Mouse (Mus musculus) MEL (cell line): ENCODE results near the gene Cmss1. TPM values are rescaled to one million over a fixed set of nuclear protein-coding genes. Genes with fewer than 3 reads are reported as not detected.

Source experiments
- DNase-seq: peaks from one replicate; pipeline ENCODE4 v3.0.0; 2011; ENCODE audit warnings: low read depth, low spot score
- H3K27ac ChIP-seq: 2 replicates; pipeline ENCODE4 v1.5.1; 2012; ENCODE audit warnings: low read depth, mild to moderate bottlenecking, control low read depth, low read length, moderate library complexity; ENCODE audit not compliant: control insufficient read depth
- H3K27me3 ChIP-seq, 2 experiments: fragments of 150-350 bp in 1 of 2; sonication (generic) in 1 of 2; 2 replicates each; pipeline ENCODE4 v1.6.1; 2012; ENCODE audit warnings: low read length in 2 of 2, mild to moderate bottlenecking in 2 of 2, improper control_type of control experiment in 1 of 2, moderate library complexity in 1 of 2; ENCODE audit not compliant: insufficient read depth in 2 of 2, control insufficient read depth in 1 of 2
- H3K36me3 ChIP-seq, 2 experiments: 2 replicates each; pipeline ENCODE4 v1.6.1; 2012 to 2014; ENCODE audit warnings: low read length in 2 of 2, improper control_type of control experiment in 1 of 2, inconsistent platforms in 1 of 2, mild to moderate bottlenecking in 1 of 2; ENCODE audit not compliant: insufficient read depth in 2 of 2, control insufficient read depth in 1 of 2
- H3K4me1 ChIP-seq, 2 experiments: fragments of 150-350 bp in 1 of 2; sonication (generic) in 1 of 2; 2 replicates each; pipeline ENCODE4 v1.6.1; 2012; ENCODE audit warnings: low read length in 2 of 2, improper control_type of control experiment in 1 of 2, mild to moderate bottlenecking in 1 of 2; ENCODE audit not compliant: insufficient read depth in 2 of 2, control insufficient read depth in 1 of 2
- H3K4me3 ChIP-seq, 2 experiments: fragments of 150-350 bp in 1 of 2; sonication (generic) in 1 of 2; 2 replicates each; pipeline ENCODE4 v1.5.1; 2012; ENCODE audit warnings: low read depth in 2 of 2, low read length in 2 of 2, mild to moderate bottlenecking in 2 of 2, moderate library complexity in 2 of 2, control low read depth in 1 of 2, improper control_type of control experiment in 1 of 2; ENCODE audit not compliant: control insufficient read depth in 1 of 2, insufficient read depth in 1 of 2
- H3K79me2 ChIP-seq: 2 replicates; pipeline ENCODE4 v1.6.1; 2012; ENCODE audit warnings: mild to moderate bottlenecking, low read length, moderate library complexity; ENCODE audit not compliant: control insufficient read depth, poor library complexity, insufficient read depth
- H3K9ac ChIP-seq: 2 replicates; pipeline ENCODE4 v1.6.1; 2012; ENCODE audit warnings: low read depth, mild to moderate bottlenecking, control low read depth, low read length, moderate library complexity; ENCODE audit not compliant: control insufficient read depth, poor library complexity, severe bottlenecking
- H3K9me3 ChIP-seq: fragments of 150-350 bp; sonication (generic); replicated peaks from 2 replicates; pipeline ENCODE4 v1.6.1; 2012; ENCODE audit warnings: mild to moderate bottlenecking, low read length, improper control_type of control experiment, moderate library complexity; ENCODE audit not compliant: insufficient read depth
- BHLHE40 ChIP-seq: IDR thresholded peaks from 2 replicates; pipeline ENCODE4 v1.6.1; 2012; ENCODE audit warnings: low read depth, mild to moderate bottlenecking, inconsistent platforms, low read length, improper control_type of control experiment, borderline replicate concordance
- E2F4 ChIP-seq: IDR thresholded peaks from 2 replicates; pipeline ENCODE4 v1.6.1; 2011; ENCODE audit warnings: low read depth, low read length, improper control_type of control experiment, borderline replicate concordance
- ELF1 ChIP-seq: IDR thresholded peaks from 2 replicates; pipeline ENCODE4 v1.6.1; 2014; ENCODE audit warnings: low read depth, mild to moderate bottlenecking, inconsistent platforms, low read length, improper control_type of control experiment, moderate library complexity
- ETS1 ChIP-seq: IDR thresholded peaks from 2 replicates; pipeline ENCODE4 v1.6.1; 2012; ENCODE audit warnings: low read depth, mild to moderate bottlenecking, inconsistent platforms, low read length, improper control_type of control experiment, moderate library complexity
- KAT2A ChIP-seq: conservative IDR thresholded peaks from 2 replicates; pipeline ENCODE4 v1.6.1; 2012; ENCODE audit warnings: low read depth, low read length, improper control_type of control experiment, inconsistent platforms
- MAZ ChIP-seq: IDR thresholded peaks from 2 replicates; pipeline ENCODE4 v1.6.1; 2012; ENCODE audit warnings: low read depth, mild to moderate bottlenecking, inconsistent platforms, low read length, improper control_type of control experiment
- MEF2A ChIP-seq: IDR thresholded peaks from 2 replicates; pipeline ENCODE4 v1.6.1; 2014; ENCODE audit warnings: low read depth, mild to moderate bottlenecking, inconsistent platforms, low read length, improper control_type of control experiment; ENCODE audit not compliant: poor library complexity, insufficient replicate concordance, severe bottlenecking; ENCODE audit errors: extremely low read depth
- MYC ChIP-seq: IDR thresholded peaks from 2 replicates; pipeline ENCODE4 v1.6.1; 2011; ENCODE audit warnings: low read depth, mild to moderate bottlenecking, low read length, improper control_type of control experiment, moderate library complexity
- POLR2A ChIP-seq, 2 experiments: IDR thresholded peaks; 2 replicates each; pipeline ENCODE4 v1.6.1; 2011 to 2012; ENCODE audit warnings: low read length in 2 of 2, mild to moderate bottlenecking in 2 of 2, control low read depth in 1 of 2, improper control_type of control experiment in 1 of 2, low read depth in 1 of 2, moderate library complexity in 1 of 2; ENCODE audit not compliant: control insufficient read depth in 1 of 2, insufficient read depth in 1 of 2, poor library complexity in 1 of 2
- POLR2AphosphoS2 ChIP-seq: IDR thresholded peaks from 2 replicates; pipeline ENCODE4 v1.6.1; 2011; ENCODE audit warnings: low read length, improper control_type of control experiment
- RCOR1 ChIP-seq: IDR thresholded peaks from 2 replicates; pipeline ENCODE4 v1.6.1; 2012; ENCODE audit warnings: low read depth, mild to moderate bottlenecking, inconsistent platforms, low read length, improper control_type of control experiment
- TBP ChIP-seq: IDR thresholded peaks from 2 replicates; pipeline ENCODE4 v1.8.0; 2011; ENCODE audit warnings: low read depth, low read length, improper control_type of control experiment
- TCF12 ChIP-seq: IDR thresholded peaks from 2 replicates; pipeline ENCODE4 v1.6.1; 2014; ENCODE audit warnings: low read depth, mild to moderate bottlenecking, inconsistent platforms, low read length, improper control_type of control experiment, moderate library complexity
- UBTF ChIP-seq: IDR thresholded peaks from 2 replicates; pipeline ENCODE4 v1.6.1; 2012; ENCODE audit warnings: low read depth, mild to moderate bottlenecking, inconsistent platforms, low read length, improper control_type of control experiment, moderate library complexity, borderline replicate concordance; ENCODE audit not compliant: insufficient read depth
- USF2 ChIP-seq, 2 experiments: IDR thresholded peaks; 2 replicates each; pipeline ENCODE4 v1.6.1; 2011 to 2012; ENCODE audit warnings: improper control_type of control experiment in 2 of 2, low read length in 2 of 2, borderline replicate concordance in 1 of 2, inconsistent platforms in 1 of 2, low read depth in 1 of 2, mild to moderate bottlenecking in 1 of 2; ENCODE audit not compliant: insufficient read depth in 1 of 2
- ZC3H11A ChIP-seq: IDR thresholded peaks from 2 replicates; pipeline ENCODE4 v1.6.1; 2012; ENCODE audit warnings: low read depth, mild to moderate bottlenecking, inconsistent platforms, low read length, improper control_type of control experiment
- polyA plus RNA-seq, 2 experiments: library from polyadenylated mRNA; stranded (reverse) in 1 of 2; unstranded in 1 of 2; fragments of >175 nt in 1 of 2; fragments of >200 nt in 1 of 2; gene quantifications; 2 replicates each; pipeline versions ENCODE4 v1.2.1 to v1.2.4; 2012; ENCODE audit warnings: low replicate concordance in 2 of 2, low read depth in 1 of 2; ENCODE audit not compliant: insufficient read length in 2 of 2, insufficient read depth in 1 of 2, missing spikeins in 1 of 2
- total RNA-seq: library from RNA; depleted of rRNA; stranded (reverse); fragments of 300-350 nt; gene quantifications from 2 replicates; pipeline ENCODE4 v1.2.3, GENCODE M21; 2012

The Cmss1 gene
- total and polyA plus RNA-seq, 3 experiments: 80.9 to 94.7 TPM; not detected in 1

DNA sequence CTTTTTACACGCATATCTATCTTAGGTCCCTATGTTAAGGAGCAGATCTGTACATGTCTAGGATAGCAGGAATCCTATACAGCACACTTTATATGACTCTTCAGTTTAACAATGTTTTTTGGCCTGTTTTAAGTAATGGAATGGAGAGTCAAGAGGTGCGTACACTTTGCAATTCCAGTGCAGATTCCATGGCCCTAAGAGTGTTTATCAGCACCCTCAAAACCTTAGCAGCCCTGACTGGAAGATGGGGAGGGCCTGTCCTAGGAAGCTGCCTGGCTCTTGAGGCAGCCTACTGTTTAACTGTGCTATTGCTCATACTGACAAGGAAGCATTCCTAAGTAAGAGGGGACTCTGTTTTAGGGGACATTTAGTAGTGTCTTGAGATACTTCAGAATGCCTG lies 222.4 kb downstream of the Cmss1 start:
- Histone ChIP-seq H3K9ac (no peak overlapping the region), H3K27ac (no peak overlapping the region), H3K27me3 (no peaks in the 10 kb centered on the region; a peak in 1 of 4 replicates), H3K9me3 (no peaks in the 10 kb centered on the region), H3K36me3 (peaks cover 0 to 9% of the 10 kb centered on the region in 2 experiments; a peak in 2 of 4 replicates), H3K4me1 (peaks cover 5 to 6% of the 10 kb centered on the region in 2 experiments), H3K79me2 (no peaks in the 10 kb centered on the region), H3K4me3 (no peak overlapping the region)
- no peak for TF ChIP-seq TCF12
- no peak for TF ChIP-seq USF2 (IDR thresholded peaks at IDR 0.05; ENCODE audit: borderline replicate concordance in 1 of 2, insufficient read depth in 1 of 2, low read depth in 1 of 2, low read length in 2 of 2)
- TF ChIP-seq KAT2A: no peak
- TF ChIP-seq ETS1: no peak
- TF ChIP-seq E2F4: no peak
- no peak for TF ChIP-seq TBP
- no peak for TF ChIP-seq ZC3H11A
- no peak for TF ChIP-seq ELF1
- no peak for TF ChIP-seq POLR2AphosphoS2
- no peak for TF ChIP-seq MYC
- TF ChIP-seq MEF2A: no peak
- no peak for TF ChIP-seq UBTF
- no peak for TF ChIP-seq RCOR1
- no peak for DNase-seq

DNA sequence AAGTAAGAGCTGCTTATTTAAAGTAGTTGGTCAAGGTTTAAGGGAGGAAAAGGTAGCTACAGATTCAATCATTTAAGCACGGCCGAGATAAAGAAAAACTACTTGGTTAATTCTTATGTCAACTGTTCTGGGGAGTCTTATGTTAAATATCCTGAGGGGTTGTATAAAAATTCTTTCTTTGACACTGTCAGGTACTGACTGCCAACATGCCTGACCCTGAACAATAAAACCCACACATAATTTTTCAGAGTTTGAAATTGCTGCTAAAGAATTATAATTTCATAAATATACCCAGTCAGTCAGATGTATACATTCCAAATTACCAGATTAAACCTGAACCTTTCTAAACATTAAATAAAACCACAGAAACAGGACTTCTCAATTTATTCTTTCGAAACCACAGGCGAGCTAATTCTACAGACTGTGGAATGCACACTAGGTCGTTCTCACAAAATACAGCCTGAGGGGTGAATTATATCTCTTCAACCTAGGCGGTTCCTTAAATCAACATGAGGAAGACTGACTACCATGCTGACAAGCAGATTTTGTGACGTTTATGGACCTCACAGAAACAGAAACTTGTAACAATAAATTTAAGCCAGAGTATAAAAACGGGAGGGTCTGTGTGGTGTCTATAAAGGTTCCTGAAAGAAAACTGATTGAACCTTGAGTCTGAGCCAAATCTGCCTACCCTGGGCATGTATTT lies 223.2 kb downstream of the Cmss1 start:
- TF ChIP-seq RCOR1 (no peak), BHLHE40 (no peak), MAZ (no peak), POLR2A (IDR thresholded peaks at IDR 0.05; ENCODE audit: control insufficient read depth in 1 of 2, insufficient read depth in 1 of 2, low read depth in 1 of 2, low read length in 2 of 2, poor library complexity in 1 of 2) (no peak), TBP (no peak), USF2 (IDR thresholded peaks at IDR 0.05; ENCODE audit: borderline replicate concordance in 1 of 2, insufficient read depth in 1 of 2, low read depth in 1 of 2, low read length in 2 of 2) (no peak)

More for the DNA sequence above, 223.2 kb downstream of the Cmss1 start:
- Histone ChIP-seq H3K9ac (no peak overlapping the region), H3K79me2 (no peaks in the 10 kb centered on the region), H3K36me3 (peaks cover 0 to 14% of the 10 kb centered on the region in 2 experiments; a peak in 2 of 4 replicates), H3K27me3 (no peaks in the 10 kb centered on the region; a peak in 1 of 4 replicates), H3K4me1 (peaks cover 8 to 11% of the 10 kb centered on the region in 2 experiments), H3K9me3 (no peaks in the 10 kb centered on the region), H3K27ac (no peak overlapping the region), H3K4me3 (no peak overlapping the region)
- DNase-seq: no peak
